16 mouse cellular contexts compared by ENCODE assay signal in the genomic region with DNA sequence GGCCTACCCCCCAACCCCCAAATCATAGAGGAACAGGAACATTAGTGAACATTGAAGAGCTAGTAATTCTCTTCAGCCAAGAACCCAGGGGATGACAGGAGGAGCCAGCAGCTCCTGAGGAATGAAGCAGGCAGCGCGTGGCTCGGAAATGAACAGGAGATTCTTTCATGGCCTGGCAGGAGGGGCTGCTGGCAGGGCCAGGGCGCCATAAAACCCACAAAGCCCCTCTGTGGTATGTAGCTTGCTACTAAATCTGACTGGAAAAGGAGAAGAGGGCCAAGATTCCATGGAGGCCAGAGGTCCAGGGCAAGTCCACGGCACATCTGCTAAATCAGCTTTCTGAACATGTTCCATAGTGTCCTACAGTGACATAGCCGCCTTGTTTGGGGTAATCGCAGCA. TPM values are rescaled to one million over a fixed set of nuclear protein-coding genes. Genes with fewer than 3 reads are reported as not detected.
DNase-seq lines count a peak whose midpoint lies in the region; ATAC-seq and TF ChIP-seq lines count a peak whose summit lies in the region.
"Had no signal": no experiment of that assay in that cellular context is flagged by ENCODE, and none has a peak within 500 bp of the region (broad histone marks: within the 10 kb centered on the region; RNA-seq: fewer than 3 reads in every experiment).

No protein-coding gene starts in this region.

- H3K4me3 ChIP-seq in intestine, embryonic 15.5 days (replicated peaks), result no peak overlapping the region
- no peak overlapping the region for H3K4me3 ChIP-seq in intestine, embryonic 16.5 days (ENCODE audit: low read length)
- H3K4me3 ChIP-seq in midbrain, postnatal 0 days (ENCODE audit: low read depth, low read length), result no peak overlapping the region
- no peak overlapping the region for H3K4me3 ChIP-seq in midbrain, embryonic 13.5 days (replicated peaks)
- no peak overlapping the region for H3K4me3 ChIP-seq in heart, embryonic 11.5 days (ENCODE audit: low read depth, low read length)
- H3K4me3 ChIP-seq: forebrain, embryonic 10.5 days; heart, embryonic 10.5 days; megakaryocyte, embryonic 14.5 days; stomach, embryonic 15.5 days had no signal

- peak; percentile 20; the same call in 1 of the 2 replicates for ATAC-seq in intestine, embryonic 15.5 days
- ATAC-seq in intestine, embryonic 16.5 days, result no peak
- ATAC-seq in midbrain, postnatal 0 days (ENCODE audit: low FRiP score), result no peak
- no peak for ATAC-seq in midbrain, embryonic 13.5 days
- ATAC-seq in heart, embryonic 11.5 days (replicated peaks; ENCODE audit: insufficient number of reproducible peaks, low FRiP score, low TSS enrichment), result no peak
- ATAC-seq: CD4-positive, CD25-positive, alpha-beta regulatory T cell, adult 4 months had no signal

- H3K4me1 ChIP-seq in intestine, embryonic 15.5 days (replicated peaks), result no peaks in the 10 kb centered on the region
- no peaks in the 10 kb centered on the region for H3K4me1 ChIP-seq in intestine, embryonic 16.5 days (ENCODE audit: control insufficient read depth, insufficient read depth, low read length)
- H3K4me1 ChIP-seq in midbrain, postnatal 0 days (ENCODE audit: insufficient read depth, low read length), result no peaks in the 10 kb centered on the region
- H3K4me1 ChIP-seq in midbrain, embryonic 13.5 days (replicated peaks), result no peaks in the 10 kb centered on the region
- H3K4me1 ChIP-seq in heart, embryonic 11.5 days (ENCODE audit: control insufficient read depth, insufficient read depth, low read length), result no peaks in the 10 kb centered on the region
- H3K4me1 ChIP-seq: heart, embryonic 10.5 days; stomach, embryonic 15.5 days had no signal

- no peak for TF ChIP-seq CTCF in midbrain, postnatal 0 days (IDR thresholded peaks at IDR 0.05)

- H3K4me2 ChIP-seq in intestine, embryonic 15.5 days (replicated peaks), result no peak overlapping the region
- H3K4me2 ChIP-seq in intestine, embryonic 16.5 days (ENCODE audit: low read depth, low read length), result no peak overlapping the region
- no peak overlapping the region for H3K4me2 ChIP-seq in midbrain, postnatal 0 days (ENCODE audit: low read depth, low read length, poor library complexity, severe bottlenecking)
- H3K4me2 ChIP-seq in midbrain, embryonic 13.5 days (replicated peaks), result no peak overlapping the region
- H3K4me2 ChIP-seq in heart, embryonic 11.5 days, result no peak overlapping the region
- H3K4me2 ChIP-seq: stomach, embryonic 15.5 days had no signal

- DNase-seq in midbrain, postnatal 0 days (ENCODE audit: low spot score), result peak; percentile 31
- DNase-seq in gastrocnemius, adult 18-20 months (ENCODE audit: low spot score), result peak; percentile 27
- DNase-seq in mesoderm, embryonic 11.5 days (ENCODE audit: low read depth, low spot score), result peak; percentile 11
- no peak for DNase-seq in thymus, postnatal 4 days
- DNase-seq: cerebellum, adult 9-11 months; heart, postnatal 36 days; thymus, postnatal 25 days had no signal

- no peak overlapping the region for H3K9ac ChIP-seq in intestine, embryonic 15.5 days
- H3K9ac ChIP-seq in intestine, embryonic 16.5 days (ENCODE audit: low read depth, low read length), result no peak overlapping the region
- H3K9ac ChIP-seq in midbrain, postnatal 0 days (replicated peaks; ENCODE audit: low read length, poor library complexity, severe bottlenecking), result no peak overlapping the region
- H3K9ac ChIP-seq in midbrain, embryonic 13.5 days (replicated peaks), result no peak overlapping the region
- no peak overlapping the region for H3K9ac ChIP-seq in heart, embryonic 11.5 days (ENCODE audit: low read depth, low read length)
- H3K9ac ChIP-seq: stomach, embryonic 15.5 days had no signal

- H3K27ac ChIP-seq in intestine, embryonic 15.5 days, result no peak overlapping the region
- no peak overlapping the region for H3K27ac ChIP-seq in intestine, embryonic 16.5 days (ENCODE audit: low read length)
- H3K27ac ChIP-seq in midbrain, postnatal 0 days (ENCODE audit: low read depth, low read length), result no peak overlapping the region
- H3K27ac ChIP-seq in midbrain, embryonic 13.5 days, result no peak overlapping the region
- no peak overlapping the region for H3K27ac ChIP-seq in heart, embryonic 11.5 days (ENCODE audit: low read depth, low read length)
- H3K27ac ChIP-seq: forebrain, embryonic 10.5 days; heart, embryonic 10.5 days; stomach, embryonic 15.5 days had no signal

- no peaks in the 10 kb centered on the region for H3K9me3 ChIP-seq in intestine, embryonic 15.5 days
- no peaks in the 10 kb centered on the region for H3K9me3 ChIP-seq in intestine, embryonic 16.5 days (ENCODE audit: control insufficient read depth, low read length)
- H3K9me3 ChIP-seq in midbrain, postnatal 0 days (ENCODE audit: low read length), result no peaks in the 10 kb centered on the region
- H3K9me3 ChIP-seq in midbrain, embryonic 13.5 days, result no peaks in the 10 kb centered on the region
- no peaks in the 10 kb centered on the region for H3K9me3 ChIP-seq in heart, embryonic 11.5 days (replicated peaks; ENCODE audit: control insufficient read depth, low read length)
- H3K9me3 ChIP-seq: forebrain, embryonic 10.5 days; heart, embryonic 10.5 days; megakaryocyte, embryonic 14.5 days; stomach, embryonic 15.5 days had no signal

- no peaks in the 10 kb centered on the region for H3K27me3 ChIP-seq in intestine, embryonic 15.5 days (replicated peaks)
- no peaks in the 10 kb centered on the region for H3K27me3 ChIP-seq in intestine, embryonic 16.5 days (replicated peaks; ENCODE audit: control insufficient read depth, insufficient read depth, low read length)
- H3K27me3 ChIP-seq in midbrain, postnatal 0 days (ENCODE audit: insufficient read depth, low read length), result no peaks in the 10 kb centered on the region
- no peaks in the 10 kb centered on the region for H3K27me3 ChIP-seq in midbrain, embryonic 13.5 days
- no peaks in the 10 kb centered on the region for H3K27me3 ChIP-seq in heart, embryonic 11.5 days (ENCODE audit: control insufficient read depth, insufficient read depth, low read length)
- H3K27me3 ChIP-seq: megakaryocyte, embryonic 14.5 days; stomach, embryonic 15.5 days had no signal

- 72% methylated on average over 7 of the region's 7 CpGs for WGBS in intestine, embryonic 15.5 days
- WGBS in intestine, embryonic 16.5 days, result 74% methylated on average over 7 of the region's 7 CpGs
- WGBS in midbrain, postnatal 0 days, result 64% methylated on average over 7 of the region's 7 CpGs
- WGBS in midbrain, embryonic 13.5 days, result 86% methylated on average over 7 of the region's 7 CpGs
- 83% methylated on average over 7 of the region's 7 CpGs for WGBS in heart, embryonic 11.5 days (ENCODE audit: insufficient replicate concordance)

- H3K36me3 ChIP-seq in intestine, embryonic 15.5 days, result peaks cover 29% of the 10 kb centered on the region
- peaks cover 5% of the 10 kb centered on the region for H3K36me3 ChIP-seq in intestine, embryonic 16.5 days (ENCODE audit: control insufficient read depth, insufficient read depth, low read length)
- H3K36me3 ChIP-seq in midbrain, postnatal 0 days (ENCODE audit: insufficient read depth, low read length), result peaks cover 36% of the 10 kb centered on the region
- H3K36me3 ChIP-seq in midbrain, embryonic 13.5 days, result peaks cover 50% of the 10 kb centered on the region
- peaks cover 25% of the 10 kb centered on the region for H3K36me3 ChIP-seq in heart, embryonic 11.5 days (ENCODE audit: control insufficient read depth, insufficient read depth, low read length)

RNA-seq across cellular contexts. Expression of gene Ubap2, which starts 14.9 kb away (rescaled TPM):
- 50.1 and 52.2 TPM in 2 replicates for polyA plus RNA-seq in intestine, embryonic 15.5 days (2015; fragmentation: Nextera tagmentation; extraction: Ambion mirVana)
- 41.0 and 44.3 TPM in 2 replicates for polyA plus RNA-seq in intestine, embryonic 16.5 days (2015; fragmentation: Nextera tagmentation; extraction: Ambion mirVana)
- total RNA-seq in midbrain, postnatal 0 days (2014; rRNA removed), result 19.1 and 36.1 TPM in 2 replicates
- polyA plus RNA-seq in midbrain, postnatal 0 days (2015; fragmentation: Nextera tagmentation; extraction: Ambion mirVana), result 36.2 and 38.5 TPM in 2 replicates
- 57.0 and 59.7 TPM in 2 replicates for polyA plus RNA-seq in midbrain, embryonic 13.5 days (2015; fragmentation: Nextera tagmentation; extraction: Ambion mirVana)
- 10 to 100 TPM; 87.1 to 89.5 TPM for total RNA-seq in gastrocnemius, adult 18-20 months (2021)
- 51.4 and 63.2 TPM in 2 replicates for polyA plus RNA-seq in heart, embryonic 11.5 days (2014; fragmentation: Nextera tagmentation; extraction: Ambion mirVana)

RNA-seq across cellular contexts. Expression of gene Dcaf12, which starts 24.9 kb away (rescaled TPM):
- 51.6 and 55.0 TPM in 2 replicates for polyA plus RNA-seq in intestine, embryonic 15.5 days (2015; fragmentation: Nextera tagmentation; extraction: Ambion mirVana)
- polyA plus RNA-seq in intestine, embryonic 16.5 days (2015; fragmentation: Nextera tagmentation; extraction: Ambion mirVana), result 51.1 and 51.4 TPM in 2 replicates
- 61.2 and 65.8 TPM in 2 replicates for total RNA-seq in midbrain, postnatal 0 days (2014; rRNA removed)
- polyA plus RNA-seq in midbrain, postnatal 0 days (2015; fragmentation: Nextera tagmentation; extraction: Ambion mirVana), result 52.6 and 53.2 TPM in 2 replicates
- 80.1 and 81.0 TPM in 2 replicates for polyA plus RNA-seq in midbrain, embryonic 13.5 days (2015; fragmentation: Nextera tagmentation; extraction: Ambion mirVana)
- total RNA-seq in gastrocnemius, adult 18-20 months (2021), result 10 to 100 TPM; 27.0 to 27.1 TPM
- 30.6 and 39.8 TPM in 2 replicates for polyA plus RNA-seq in heart, embryonic 11.5 days (2014; fragmentation: Nextera tagmentation; extraction: Ambion mirVana)

RNA-seq across cellular contexts. Expression of gene Ubap1, which starts 59.0 kb away (rescaled TPM):
- 50.0 and 56.5 TPM in 2 replicates for polyA plus RNA-seq in intestine, embryonic 15.5 days (2015; fragmentation: Nextera tagmentation; extraction: Ambion mirVana)
- polyA plus RNA-seq in intestine, embryonic 16.5 days (2015; fragmentation: Nextera tagmentation; extraction: Ambion mirVana), result 46.5 and 52.1 TPM in 2 replicates
- total RNA-seq in midbrain, postnatal 0 days (2014; rRNA removed), result 35.0 and 42.1 TPM in 2 replicates
- 55.1 and 58.8 TPM in 2 replicates for polyA plus RNA-seq in midbrain, postnatal 0 days (2015; fragmentation: Nextera tagmentation; extraction: Ambion mirVana)
- 74.5 and 76.9 TPM in 2 replicates for polyA plus RNA-seq in midbrain, embryonic 13.5 days (2015; fragmentation: Nextera tagmentation; extraction: Ambion mirVana)
- 10 to 100 TPM; 38.5 to 41.8 TPM for total RNA-seq in gastrocnemius, adult 18-20 months (2021)
- 52.3 and 52.6 TPM in 2 replicates for polyA plus RNA-seq in heart, embryonic 11.5 days (2014; fragmentation: Nextera tagmentation; extraction: Ambion mirVana)
